Mouse (Mus musculus) megakaryocyte, embryonic 14.5 days (primary cell): Measurements from ENCODE around the gene Tshz2. TPM values are rescaled to one million over a fixed set of nuclear protein-coding genes. Genes with fewer than 3 reads are reported as not detected.

Experiments
- H3K27me3 ChIP-seq: replicated peaks from 2 replicates; pipeline ENCODE3; 2012; ENCODE audit warnings: inconsistent platforms
- H3K36me3 ChIP-seq: replicated peaks from 2 replicates; pipeline ENCODE3; 2012; ENCODE audit warnings: low read length, inconsistent platforms, mixed read lengths
- H3K4me1 ChIP-seq: 2 replicates; pipeline ENCODE4 v1.6.1; 2012; ENCODE audit warnings: inconsistent platforms
- H3K4me3 ChIP-seq: replicated peaks from 2 replicates; pipeline ENCODE3; 2012; ENCODE audit warnings: moderate library complexity, mild to moderate bottlenecking, inconsistent platforms
- H3K9me3 ChIP-seq: 2 replicates; pipeline ENCODE4 v1.6.1; 2012; ENCODE audit warnings: inconsistent platforms
- FLI1 ChIP-seq: IDR thresholded peaks from 2 replicates; pipeline ENCODE4 v1.6.1; 2012; ENCODE audit warnings: low read length, inconsistent platforms, mixed read lengths
- GATA1 ChIP-seq: IDR thresholded peaks from 3 replicates; pipeline ENCODE4 v1.6.1; 2012; ENCODE audit warnings: mixed read lengths, low read length, inconsistent platforms, borderline replicate concordance
- polyA plus RNA-seq: library from polyadenylated mRNA; stranded (reverse); fragments of >175 nt; gene quantifications from 2 replicates; pipeline ENCODE4 v1.2.3, GENCODE M21; 2012; ENCODE audit warnings: low replicate concordance; ENCODE audit not compliant: insufficient read depth

Gene Tshz2
- polyA plus RNA-seq, 1 experiment: not detected

GRCm38 (mm10) chr2:170055413-170055812 is 422.6 kb downstream of the Tshz2 start:
- Histone ChIP-seq H3K4me1 (peaks cover 3% of the 10 kb centered on the region; the same call in 1 of the 2 replicates), H3K9me3 (no peaks in the 10 kb centered on the region), H3K36me3 (no peaks in the 10 kb centered on the region), H3K4me3 (peak overlapping the region; percentile 12), H3K27me3 (no peaks in the 10 kb centered on the region)
- TF ChIP-seq FLI1 (no peak), GATA1 (no peak)

DNA sequence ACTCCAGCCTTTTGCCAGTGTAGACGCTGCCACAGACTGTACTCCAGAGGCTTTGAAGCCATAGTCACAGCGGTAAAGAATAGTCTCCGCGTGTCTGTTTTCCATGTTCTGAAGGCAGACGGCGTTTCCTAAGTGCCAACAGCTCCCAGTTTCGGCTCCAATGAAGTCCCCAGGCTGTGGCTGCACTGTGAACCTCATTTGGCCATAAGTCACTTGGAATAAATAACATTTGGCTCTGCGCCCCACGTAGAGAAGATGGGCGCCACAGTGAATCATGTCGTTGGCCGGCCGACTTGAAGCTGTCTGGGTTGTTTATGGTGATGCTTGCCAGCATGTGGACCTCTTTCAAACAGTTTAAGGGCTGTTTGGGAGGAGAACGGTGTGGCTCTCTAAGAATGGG is 426.0 kb downstream of the Tshz2 start:
- TF ChIP-seq FLI1 (no peak), GATA1 (no peak)
- no peaks in the 10 kb centered on the region for H3K9me3 ChIP-seq

GRCm38 (mm10) chr2:170060066-170060465 is 427.3 kb downstream of the Tshz2 start:
- peaks cover 3% of the 10 kb centered on the region; the same call in 1 of the 2 replicates for H3K4me1 ChIP-seq
- no peak overlapping the region for H3K4me3 ChIP-seq
- no peaks in the 10 kb centered on the region for H3K36me3 ChIP-seq
- TF ChIP-seq FLI1 (no peak), GATA1 (no peak)
- no peaks in the 10 kb centered on the region for H3K27me3 ChIP-seq
- peaks cover 3% of the 10 kb centered on the region; the same call in 1 of the 2 replicates for H3K9me3 ChIP-seq

More for the DNA sequence above, 426.0 kb downstream of the Tshz2 start:
- H3K27me3 ChIP-seq: no peaks in the 10 kb centered on the region
- no peak overlapping the region for H3K4me3 ChIP-seq
- peaks cover 3% of the 10 kb centered on the region; the same call in 1 of the 2 replicates for H3K4me1 ChIP-seq
- no peaks in the 10 kb centered on the region for H3K36me3 ChIP-seq

DNA sequence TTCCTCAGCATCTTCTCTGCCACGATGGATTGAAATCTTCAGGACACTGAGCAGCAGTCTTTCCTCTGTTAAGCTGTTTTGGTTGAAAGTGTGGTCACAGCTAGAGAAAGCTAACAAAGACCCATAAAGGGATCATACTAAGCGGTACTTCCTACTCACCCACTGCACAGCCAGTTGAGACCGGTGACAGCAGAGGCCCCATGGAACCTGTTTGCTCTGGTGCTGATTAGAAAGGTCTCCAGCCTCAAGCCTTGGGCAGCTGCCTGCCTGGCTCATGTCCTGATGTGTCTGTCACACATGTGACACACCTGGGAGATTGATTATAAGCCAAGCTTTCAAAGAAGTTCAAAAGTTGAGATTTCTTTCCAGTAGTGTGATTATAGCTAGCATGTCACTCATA is 429.6 kb downstream of the Tshz2 start:
- Histone ChIP-seq H3K9me3 (peaks cover 11% of the 10 kb centered on the region), H3K4me1 (no peaks in the 10 kb centered on the region), H3K27me3 (no peaks in the 10 kb centered on the region), H3K36me3 (no peaks in the 10 kb centered on the region), H3K4me3 (no peak overlapping the region)
- no peak for TF ChIP-seq FLI1
- no peak for TF ChIP-seq GATA1

DNA sequence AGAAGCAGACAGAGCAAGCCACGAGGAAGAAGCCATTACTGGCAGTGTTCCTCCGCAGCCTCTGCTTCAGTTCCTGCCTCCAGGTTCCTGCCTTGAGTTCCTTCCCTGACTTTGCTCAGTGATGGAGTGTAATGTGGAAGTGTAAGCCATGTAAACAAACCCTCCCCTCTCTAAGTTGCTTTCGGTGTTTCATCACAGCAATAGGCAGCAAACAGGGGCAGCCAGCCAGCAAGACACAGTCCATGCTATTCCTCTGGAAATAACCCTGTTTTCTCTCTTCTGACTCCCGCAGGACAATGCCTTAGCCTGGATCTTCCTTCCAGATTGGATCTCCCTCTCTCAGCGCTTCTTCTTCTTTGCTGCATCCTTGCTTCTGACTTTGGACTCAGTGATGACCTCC is 437.2 kb downstream of the Tshz2 start:
- Histone ChIP-seq H3K36me3 (no peaks in the 10 kb centered on the region), H3K4me3 (no peak overlapping the region), H3K4me1 (no peaks in the 10 kb centered on the region), H3K9me3 (peaks cover 13% of the 10 kb centered on the region), H3K27me3 (peaks cover 5% of the 10 kb centered on the region)
- TF ChIP-seq FLI1 (no peak), GATA1 (no peak)

DNA sequence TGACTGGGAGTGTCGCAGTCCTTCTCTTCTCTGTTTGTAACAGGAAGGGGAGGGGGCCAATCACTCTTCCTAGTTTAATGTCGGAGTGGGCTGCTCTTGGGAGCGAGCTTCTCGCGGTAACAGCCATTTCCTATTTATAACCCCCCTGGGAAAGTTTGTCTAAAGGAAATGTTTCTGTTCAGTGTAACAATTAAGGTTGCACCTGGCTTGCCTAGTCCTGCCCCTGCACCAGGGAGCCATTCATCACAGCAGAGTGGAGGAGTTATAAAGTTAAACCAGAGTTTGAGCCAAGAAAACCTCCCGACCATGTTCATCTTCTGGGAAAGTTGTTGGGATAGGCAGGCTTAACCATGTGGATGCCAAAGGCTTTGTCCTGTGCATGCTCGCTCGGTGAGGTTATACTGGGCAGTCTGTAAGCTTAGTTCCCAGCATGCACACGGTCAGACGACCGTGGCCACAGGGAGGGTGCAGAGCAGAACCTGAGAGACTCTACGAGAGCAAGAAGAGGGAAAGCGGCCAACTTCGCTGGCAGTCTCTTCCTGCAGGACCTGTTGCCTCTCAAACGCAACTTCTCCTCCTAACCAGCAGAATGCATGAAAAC is 437.9 kb downstream of the Tshz2 start:
- no peak overlapping the region for H3K4me3 ChIP-seq
- TF ChIP-seq FLI1 (no peak), GATA1 (no peak)
- no peaks in the 10 kb centered on the region for H3K4me1 ChIP-seq
- no peaks in the 10 kb centered on the region for H3K36me3 ChIP-seq
- peaks cover 13% of the 10 kb centered on the region for H3K9me3 ChIP-seq
- H3K27me3 ChIP-seq: peaks cover 5% of the 10 kb centered on the region

GRCm38 (mm10) chr2:170076941-170077490 is 444.2 kb downstream of the Tshz2 start:
- Histone ChIP-seq H3K27me3 (no peaks in the 10 kb centered on the region), H3K4me1 (no peaks in the 10 kb centered on the region), H3K4me3 (no peak overlapping the region), H3K36me3 (no peaks in the 10 kb centered on the region), H3K9me3 (no peaks in the 10 kb centered on the region)
- TF ChIP-seq FLI1: no peak
- no peak for TF ChIP-seq GATA1

DNA sequence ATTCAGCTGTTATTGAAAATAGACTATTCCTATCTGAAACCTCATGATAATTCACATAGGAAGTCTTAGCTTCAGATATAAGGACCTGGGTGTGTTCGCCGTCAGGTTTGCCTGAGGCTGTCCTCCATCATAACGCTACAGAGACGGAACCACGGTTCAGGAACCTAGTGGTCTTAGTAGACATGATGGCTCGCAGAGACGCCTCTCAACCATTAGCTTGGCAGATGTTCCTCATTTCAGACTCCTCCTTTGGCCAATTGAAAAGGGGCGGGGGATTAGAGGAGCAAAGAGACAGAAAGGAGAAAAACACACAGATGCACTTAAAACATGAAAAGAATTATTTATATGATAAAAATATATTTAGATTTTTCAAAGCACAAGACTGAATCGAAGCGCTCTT is 445.2 kb downstream of the Tshz2 start:
- Histone ChIP-seq H3K4me3 (no peak overlapping the region), H3K27me3 (no peaks in the 10 kb centered on the region), H3K4me1 (no peaks in the 10 kb centered on the region), H3K36me3 (no peaks in the 10 kb centered on the region), H3K9me3 (no peaks in the 10 kb centered on the region)
- no peak for TF ChIP-seq FLI1
- no peak for TF ChIP-seq GATA1

DNA sequence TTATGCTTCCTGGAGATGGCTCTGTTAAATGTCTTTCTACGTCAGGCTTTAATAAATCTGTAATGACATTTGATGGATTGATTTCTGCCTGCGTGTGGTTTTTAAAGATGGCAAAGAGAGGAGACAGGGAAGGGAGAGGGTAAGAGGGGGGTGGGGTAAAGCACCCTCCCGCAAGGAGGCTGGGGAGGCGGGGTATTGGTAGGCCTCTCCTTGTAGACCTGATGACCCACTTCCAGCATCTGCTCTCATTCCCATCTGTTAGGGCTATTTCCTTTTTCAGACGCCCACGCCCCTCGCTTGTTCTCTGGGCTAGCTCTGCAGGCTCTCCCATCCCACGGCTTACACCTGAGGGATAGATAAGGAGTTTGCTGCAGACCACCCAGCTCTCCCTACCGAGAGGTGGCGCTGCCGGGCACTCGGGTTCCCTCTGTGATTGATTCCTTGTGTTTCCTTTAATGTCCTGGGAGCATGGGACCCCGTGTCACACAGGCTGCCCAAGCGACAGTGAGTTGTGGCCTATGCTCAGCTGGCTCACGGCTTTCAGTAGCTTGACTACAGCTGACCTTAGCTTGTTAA is 445.7 kb downstream of the Tshz2 start:
- Histone ChIP-seq H3K9me3 (no peaks in the 10 kb centered on the region), H3K4me1 (no peaks in the 10 kb centered on the region), H3K4me3 (no peak overlapping the region), H3K27me3 (no peaks in the 10 kb centered on the region), H3K36me3 (no peaks in the 10 kb centered on the region)
- TF ChIP-seq FLI1: no peak
- no peak for TF ChIP-seq GATA1
